Mouse (Mus musculus): ENCODE measurements at regions not wholly inside any gene's neighbourhood (a gene's known extent, or its start where the extent isn't known, plus 50 kb on each side); places are given as distances from the start of the nearest gene placed in this dataset.

DNA sequence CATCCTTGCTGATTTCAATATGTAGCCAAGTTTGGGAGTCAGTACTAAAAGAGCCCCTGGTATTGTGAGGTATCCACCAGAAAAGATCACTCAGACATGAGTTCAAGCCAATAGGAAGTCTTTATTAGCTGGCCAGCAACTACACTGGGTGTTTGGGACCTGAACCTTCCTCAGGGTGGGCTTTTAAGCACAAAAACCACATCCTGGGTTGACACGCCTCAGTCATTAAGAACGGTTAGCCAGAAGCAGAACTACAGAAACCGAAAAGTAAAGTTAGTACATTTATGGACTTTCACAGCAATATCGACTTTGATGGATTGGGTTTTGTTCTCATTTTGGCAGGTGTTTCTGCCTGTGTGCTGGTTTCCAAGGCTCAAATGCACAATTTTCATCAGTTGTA is 124.1 kb downstream of the Olfr721-ps1 start:
- TF ChIP-seq CTCF (IDR thresholded peaks at IDR 0.05; ENCODE audit: extremely low read depth, insufficient read depth, low read length) (no peak), POLR2A (IDR thresholded peaks at IDR 0.05; ENCODE audit: extremely low read depth, insufficient read depth, low read length) (no peak)
